Mouse (Mus musculus) E14TG2a.4 (cell line): ENCODE measurements around the gene Pigyl.
"Not testable (repeated sequence)": the region's sequence is repeated elsewhere in the genome, so short reads cannot be mapped to it uniquely, and the experiment has no call there.

Source experiments
- H3K27me3 ChIP-seq: 2 replicates; pipeline ENCODE4 v1.6.1; 2014; ENCODE audit warnings: low read length, control low read depth; ENCODE audit not compliant: insufficient read depth
- H3K36me3 ChIP-seq: 2 replicates; pipeline ENCODE4 v1.6.1; 2014; ENCODE audit warnings: low read length, control low read depth; ENCODE audit not compliant: insufficient read depth
- H3K4me1 ChIP-seq: replicated peaks from 2 replicates; pipeline ENCODE4 v1.6.1; 2014; ENCODE audit warnings: low read depth, low read length, control low read depth
- H3K4me3 ChIP-seq: replicated peaks from 2 replicates; pipeline ENCODE4 v1.5.1; 2014; ENCODE audit warnings: mild to moderate bottlenecking, low read length
- H3K9me3 ChIP-seq: 2 replicates; pipeline ENCODE4 v1.6.1; 2014; ENCODE audit warnings: low read length, control low read depth
- CTCF ChIP-seq: conservative IDR thresholded peaks from 2 replicates; pipeline ENCODE4 v1.5.1; 2014; ENCODE audit warnings: low read length
- NANOG ChIP-seq: IDR thresholded peaks from 2 replicates; pipeline ENCODE4 v1.6.1; 2014; ENCODE audit warnings: borderline replicate concordance, low read length, mixed read lengths
- POU5F1 ChIP-seq: IDR thresholded peaks from 2 replicates; pipeline ENCODE4 v1.6.1; 2014; ENCODE audit warnings: low read length, borderline replicate concordance

Gene Pigyl

GRCm38 (mm10) chr9:22149426-22150248 lies 7.0 kb upstream of the Pigyl start:
- no peaks in the 10 kb centered on the region for H3K9me3 ChIP-seq
- peaks cover 20% of the 10 kb centered on the region for H3K4me1 ChIP-seq
- peaks cover 9% of the 10 kb centered on the region; the same call in 1 of the 2 replicates for H3K27me3 ChIP-seq
- H3K4me3 ChIP-seq = peak overlapping the region; percentile 55
- no peaks in the 10 kb centered on the region for H3K36me3 ChIP-seq
- TF ChIP-seq CTCF (no peak), POU5F1 (no peak), NANOG (no peak)

- Histone ChIP-seq H3K4me3 (peak overlapping the region; percentile 55), H3K4me1 (peaks cover 23% of the 10 kb centered on the region)
- H3K9me3 ChIP-seq, H3K36me3 ChIP-seq, H3K27me3 ChIP-seq: not testable (repeated sequence)
Measured at GRCm38 (mm10) chr9:22150249-22150693, 6.4 kb upstream of the Pigyl start.

GRCm38 (mm10) chr9:22150946-22151345 lies 5.7 kb upstream of the Pigyl start:
- TF ChIP-seq NANOG (no peak), CTCF (no peak), POU5F1 (no peak)
- Histone ChIP-seq H3K36me3 (no peaks in the 10 kb centered on the region), H3K9me3 (no peaks in the 10 kb centered on the region)

GRCm38 (mm10) chr9:22153810-22154209 lies 2.8 kb upstream of the Pigyl start:
- Histone ChIP-seq H3K4me3 (no peak overlapping the region), H3K4me1 (peaks cover 48% of the 10 kb centered on the region), H3K36me3 (peaks cover 10% of the 10 kb centered on the region), H3K9me3 (no peaks in the 10 kb centered on the region), H3K27me3 (peaks cover 23% of the 10 kb centered on the region)
- TF ChIP-seq NANOG (no peak), CTCF (peak; percentile 52)

More at GRCm38 (mm10) chr9:22150946-22151345, 5.7 kb upstream of the Pigyl start:
- H3K4me3 ChIP-seq = no peak overlapping the region
- peaks cover 7% of the 10 kb centered on the region; the same call in 1 of the 2 replicates for H3K27me3 ChIP-seq
- peaks cover 29% of the 10 kb centered on the region for H3K4me1 ChIP-seq

- Histone ChIP-seq H3K9me3 (peaks cover under 1% of the 10 kb centered on the region), H3K4me3 (peak overlapping the region; percentile 88; the same call in 1 of the 2 replicates), H3K27me3 (peaks cover 24% of the 10 kb centered on the region), H3K4me1 (peaks cover 39% of the 10 kb centered on the region), H3K36me3 (peaks cover 11% of the 10 kb centered on the region)
- no peak for TF ChIP-seq NANOG
- peak; percentile 89 for TF ChIP-seq CTCF
- TF ChIP-seq POU5F1 = no peak
Measured at GRCm38 (mm10) chr9:22155614-22156013, 1.0 kb upstream of the Pigyl start.

- Histone ChIP-seq H3K27me3 (peaks cover 20% of the 10 kb centered on the region), H3K4me3 (peak overlapping the region; percentile 88), H3K36me3 (peaks cover 11% of the 10 kb centered on the region), H3K9me3 (peaks cover 17% of the 10 kb centered on the region), H3K4me1 (peaks cover 55% of the 10 kb centered on the region)
- no peak for TF ChIP-seq CTCF
- TF ChIP-seq POU5F1 = no peak
- TF ChIP-seq NANOG = no peak
Measured at GRCm38 (mm10) chr9:22157516-22158265, 1.0 kb downstream of the Pigyl start.

- Histone ChIP-seq H3K36me3 (peaks cover 11% of the 10 kb centered on the region), H3K4me3 (no peak overlapping the region), H3K9me3 (peaks cover 17% of the 10 kb centered on the region), H3K4me1 (peaks cover 70% of the 10 kb centered on the region), H3K27me3 (peaks cover 34% of the 10 kb centered on the region)
- TF ChIP-seq POU5F1 (no peak), NANOG (no peak), CTCF (no peak)
Measured at GRCm38 (mm10) chr9:22161299-22161698, 4.7 kb downstream of the Pigyl start.

GRCm38 (mm10) chr9:22162305-22162704 lies 5.7 kb downstream of the Pigyl start:
- peaks cover 11% of the 10 kb centered on the region for H3K36me3 ChIP-seq
- H3K4me3 ChIP-seq = no peak overlapping the region
- H3K9me3 ChIP-seq = peaks cover 25% of the 10 kb centered on the region
- H3K4me1 ChIP-seq = peaks cover 70% of the 10 kb centered on the region
- H3K27me3 ChIP-seq = peaks cover 33% of the 10 kb centered on the region
- TF ChIP-seq CTCF (no peak), NANOG (no peak), POU5F1 (no peak)
